Mouse (Mus musculus) lung, postnatal 0 days (tissue): Measurements from ENCODE around the gene Zfp652. TPM values are rescaled to one million over a fixed set of nuclear protein-coding genes. Genes with fewer than 3 reads are reported as not detected.

ENCODE experiments used
- ATAC-seq: fragments of 200-750 bp; cut with Nextera tagmentation; 2 replicates; pipeline ENCODE4 v1.8.0; 2017; ENCODE audit warnings: moderate library complexity
- DNase-seq: peaks from one replicate; pipeline ENCODE4 v3.0.0-alpha.2; 2016; ENCODE audit warnings: low spot score
- H3K27ac ChIP-seq: fragments of 300-500 bp; sonication (generic); 2 replicates; pipeline ENCODE4 v1.5.1; 2014; ENCODE audit warnings: antibody characterized with exemption, mild to moderate bottlenecking, low read length, mixed read lengths
- H3K27me3 ChIP-seq: fragments of 300-500 bp; sonication (generic); replicated peaks from 2 replicates; pipeline ENCODE4 v1.6.1; 2014; ENCODE audit warnings: low read length, mixed read lengths; ENCODE audit not compliant: insufficient read depth
- H3K36me3 ChIP-seq: fragments of 300-500 bp; sonication (generic); 2 replicates; pipeline ENCODE4 v1.6.1; 2014; ENCODE audit warnings: low read length, mixed read lengths; ENCODE audit not compliant: insufficient read depth
- H3K4me1 ChIP-seq: fragments of 300-500 bp; sonication (generic); 2 replicates; pipeline ENCODE4 v1.6.1; 2014; ENCODE audit warnings: antibody characterized with exemption, low read depth, low read length, mixed read lengths; ENCODE audit not compliant: insufficient read depth
- H3K4me2 ChIP-seq: fragments of 300-500 bp; sonication (generic); replicated peaks from 2 replicates; pipeline ENCODE4 v1.6.1; 2014; ENCODE audit warnings: low read depth, mild to moderate bottlenecking, low read length, moderate library complexity, mixed read lengths
- H3K4me3 ChIP-seq: fragments of 300-500 bp; sonication (generic); 2 replicates; pipeline ENCODE4 v1.5.1; 2014; ENCODE audit warnings: low read depth, low read length
- H3K9ac ChIP-seq: fragments of 300-500 bp; sonication (generic); replicated peaks from 2 replicates; pipeline ENCODE4 v1.6.1; 2014; ENCODE audit warnings: low read depth, mild to moderate bottlenecking
- H3K9me3 ChIP-seq: fragments of 300-500 bp; sonication (generic); 2 replicates; pipeline ENCODE4 v1.6.1; 2016; ENCODE audit warnings: low read length, mixed read lengths
- CTCF ChIP-seq: IDR thresholded peaks from 2 replicates; pipeline ENCODE4 v1.5.1; 2016; ENCODE audit warnings: antibody characterized with exemption, mild to moderate bottlenecking
- EP300 ChIP-seq: IDR thresholded peaks from 2 replicates; pipeline ENCODE4 v1.6.1; 2016; ENCODE audit warnings: antibody characterized with exemption, mild to moderate bottlenecking, control low read depth
- WGBS: fragments of 180-500 bp; shearing (Covaris S2); extraction: QIAGEN DNeasy Blood & Tissue Kit; methylation state at CpG from one replicate; pipeline ENCODE4 v1.1.7; 2014; 5-methylcytosine and 5-hydroxymethylcytosine counted together
- polyA plus RNA-seq: library from polyadenylated mRNA; unstranded; fragments of >200 nt; fragmentation: Nextera tagmentation; extraction: Ambion mirVana; gene quantifications from 2 replicates; pipeline ENCODE4 v1.2.1, GENCODE M21; 2015

Zfp652 gene
- polyA plus RNA-seq, 1 experiment from 2014 or later: 18.5 TPM

- no peaks in the 10 kb centered on the region for H3K36me3 ChIP-seq
- WGBS: 79% methylated on average over 4 of the region's 4 CpGs
- no peaks in the 10 kb centered on the region for H3K9me3 ChIP-seq
- H3K4me3 ChIP-seq: no peak overlapping the region
- H3K27me3 ChIP-seq: no peaks in the 10 kb centered on the region
- TF ChIP-seq CTCF (no peak), EP300 (no peak)
- DNase-seq (no peak), ATAC-seq (no peak)
- H3K4me2 ChIP-seq: no peak overlapping the region
- H3K4me1 ChIP-seq: no peaks in the 10 kb centered on the region
- H3K9ac ChIP-seq: no peak overlapping the region
- H3K27ac ChIP-seq: no peak overlapping the region
Measured at GRCm38 (mm10) chr11:95812224-95812623, 99.8 kb downstream of the Zfp652 start.

GRCm38 (mm10) chr11:95814101-95814500 lies 101.6 kb downstream of the Zfp652 start:
- Histone ChIP-seq H3K4me3 (no peak overlapping the region), H3K27me3 (no peaks in the 10 kb centered on the region), H3K36me3 (no peaks in the 10 kb centered on the region), H3K4me1 (no peaks in the 10 kb centered on the region), H3K9me3 (no peaks in the 10 kb centered on the region), H3K4me2 (no peak overlapping the region), H3K9ac (no peak overlapping the region), H3K27ac (no peak overlapping the region)
- no peak for ATAC-seq
- 95% methylated on average over 2 of the region's 2 CpGs for WGBS
- TF ChIP-seq EP300: no peak
- no peak for TF ChIP-seq CTCF
- DNase-seq: no peak

GRCm38 (mm10) chr11:95814857-95815256 lies 102.4 kb downstream of the Zfp652 start:
- no peaks in the 10 kb centered on the region for H3K27me3 ChIP-seq
- H3K4me1 ChIP-seq: no peaks in the 10 kb centered on the region
- TF ChIP-seq CTCF (no peak), EP300 (no peak)
- ATAC-seq (no peak), DNase-seq (no peak)
- H3K4me2 ChIP-seq: no peak overlapping the region
- no peaks in the 10 kb centered on the region for H3K9me3 ChIP-seq
- WGBS: 65% methylated on average over 5 of the region's 5 CpGs
- no peak overlapping the region for H3K4me3 ChIP-seq
- no peaks in the 10 kb centered on the region for H3K36me3 ChIP-seq
- no peak overlapping the region for H3K27ac ChIP-seq
- H3K9ac ChIP-seq: no peak overlapping the region

GRCm38 (mm10) chr11:95815412-95815811 lies 102.9 kb downstream of the Zfp652 start:
- no peaks in the 10 kb centered on the region for H3K9me3 ChIP-seq
- no peaks in the 10 kb centered on the region for H3K27me3 ChIP-seq
- TF ChIP-seq CTCF: no peak
- no peak overlapping the region for H3K4me3 ChIP-seq
- 56% methylated on average over 9 of the region's 9 CpGs for WGBS
- H3K4me1 ChIP-seq: no peaks in the 10 kb centered on the region
- H3K27ac ChIP-seq: no peak overlapping the region
- H3K9ac ChIP-seq: no peak overlapping the region
- no peaks in the 10 kb centered on the region for H3K36me3 ChIP-seq
- ATAC-seq (no peak), DNase-seq (no peak)
- H3K4me2 ChIP-seq: no peak overlapping the region

GRCm38 (mm10) chr11:95819138-95819537 lies 106.7 kb downstream of the Zfp652 start:
- Histone ChIP-seq H3K4me3 (no peak overlapping the region), H3K27me3 (no peaks in the 10 kb centered on the region), H3K36me3 (no peaks in the 10 kb centered on the region), H3K27ac (no peak overlapping the region), H3K9me3 (no peaks in the 10 kb centered on the region), H3K9ac (no peak overlapping the region), H3K4me1 (no peaks in the 10 kb centered on the region), H3K4me2 (no peak overlapping the region)
- TF ChIP-seq CTCF (no peak), EP300 (no peak)
- ATAC-seq (no peak), DNase-seq (no peak)
- 75% methylated on average over 8 of the region's 8 CpGs for WGBS

GRCm38 (mm10) chr11:95821511-95821910 lies 109.0 kb downstream of the Zfp652 start:
- TF ChIP-seq EP300 (no peak), CTCF (no peak)
- H3K36me3 ChIP-seq: no peaks in the 10 kb centered on the region
- no peak overlapping the region for H3K4me3 ChIP-seq
- ATAC-seq: no peak
- H3K27me3 ChIP-seq: no peaks in the 10 kb centered on the region
- whole genome bisulfite sequencing: 86% methylated on average over 3 of the region's 3 CpGs
- no peak overlapping the region for H3K9ac ChIP-seq
- DNase-seq: no peak
- H3K9me3 ChIP-seq: no peaks in the 10 kb centered on the region
- no peak overlapping the region for H3K4me2 ChIP-seq
- H3K4me1 ChIP-seq: no peaks in the 10 kb centered on the region
- no peak overlapping the region for H3K27ac ChIP-seq

- 96% methylated on average over 4 of the region's 4 CpGs for WGBS
Measured at GRCm38 (mm10) chr11:95822437-95822836, 110.0 kb downstream of the Zfp652 start.

More at GRCm38 (mm10) chr11:95822437-95822836, 110.0 kb downstream of the Zfp652 start:
- Histone ChIP-seq H3K4me3 (no peak overlapping the region), H3K9ac (no peak overlapping the region), H3K27ac (no peak overlapping the region), H3K4me2 (no peak overlapping the region), H3K9me3 (no peaks in the 10 kb centered on the region), H3K27me3 (no peaks in the 10 kb centered on the region; the same call in 1 of the 2 replicates), H3K36me3 (no peaks in the 10 kb centered on the region), H3K4me1 (no peaks in the 10 kb centered on the region)
- no peak for ATAC-seq
- TF ChIP-seq CTCF (no peak), EP300 (no peak)
- DNase-seq: no peak
